ENCODE assay signal across 8 mouse cellular contexts in genomic region chr17:24632813-24633449, GRCm38 (mm10). TPM values are rescaled to one million over a fixed set of nuclear protein-coding genes. Genes with fewer than 3 reads are reported as not detected.
DNase-seq lines count a peak whose midpoint lies in the region; ATAC-seq lines count a peak whose summit lies in the region.

No protein-coding gene starts in this region.

- H3K27me3 ChIP-seq in midbrain, embryonic 10.5 days (ENCODE audit: low read depth, poor library complexity, severe bottlenecking), result no peaks in the 10 kb centered on the region

- intact Hi-C loops in heart, postnatal 10 days (cut with DNase I), result loop anchor here (2.0 kb wide), 1 partner anchor 18 kb away; the partner anchor contains the start of gene Slc9a3r2

- 15% methylated on average over 22 of the region's 22 CpGs for WGBS in midbrain, embryonic 10.5 days

- H3K4me3 ChIP-seq in midbrain, embryonic 10.5 days, result peak overlapping the region; percentile 68

- H3K9me3 ChIP-seq in midbrain, embryonic 10.5 days (replicated peaks), result no peaks in the 10 kb centered on the region

- DNase-seq in 3T3-L1 (ENCODE audit: low read depth, low spot score) (peak; percentile 85), MN1 (ENCODE audit: low spot score) (peak; percentile 64)
- DNase-seq in fibroblast of lung, adult 2 months (ENCODE audit: low read depth), result peak; percentile 44
- DNase-seq in heart, postnatal 10 days, result peak; percentile 83 to 85
- peak; percentile 73 to 84 for DNase-seq in kidney, postnatal 4 days
- DNase-seq in midbrain, embryonic 10.5 days (ENCODE audit: low spot score), result no peak
- no peak for DNase-seq in right cerebral cortex, postnatal 36 days (ENCODE audit: low spot score in 2 of 2)

- no peak for ATAC-seq in inflammation-experienced regulatory T-cells, adult 6 months

- peak overlapping the region; percentile 88 for H3K27ac ChIP-seq in midbrain, embryonic 10.5 days (replicated peaks)

- H3K4me1 ChIP-seq in midbrain, embryonic 10.5 days, result peaks cover 27% of the 10 kb centered on the region

- H3K36me3 ChIP-seq in midbrain, embryonic 10.5 days, result peaks cover 32% of the 10 kb centered on the region

RNA-seq across cellular contexts. Expression of gene Nthl1, which starts 0.5 kb away (rescaled TPM):
- 1 to 10 TPM; 3.2 to 3.4 TPM for total RNA-seq in heart, postnatal 10 days (2021)
- 25.2 and 25.3 TPM in 2 replicates for polyA plus RNA-seq in midbrain, embryonic 10.5 days (2016; fragmentation: Nextera tagmentation; extraction: Ambion mirVana)
- polyA plus RNA-seq in inflammation-experienced regulatory T-cells, adult 6 months (2017; shearing (Covaris generic)), result 1 to 10 TPM; 2.0 to 4.8 (median 2.8) TPM

RNA-seq across cellular contexts. Expression of gene Tsc2, which starts 0.5 kb away (rescaled TPM):
- 10 to 100 TPM; 86.0 to 95.6 TPM for total RNA-seq in heart, postnatal 10 days (2021)
- 62.7 and 79.2 TPM in 2 replicates for polyA plus RNA-seq in midbrain, embryonic 10.5 days (2016; fragmentation: Nextera tagmentation; extraction: Ambion mirVana)
- polyA plus RNA-seq in inflammation-experienced regulatory T-cells, adult 6 months (2017; shearing (Covaris generic)), result 10 to 100 TPM; 17.0 to 17.7 (median 17.1) TPM

RNA-seq across cellular contexts. Expression of gene Slc9a3r2, which starts 17.2 kb away (rescaled TPM):
- 100 to 1,000 TPM; 108 to 133 TPM for total RNA-seq in heart, postnatal 10 days (2021)
- polyA plus RNA-seq in midbrain, embryonic 10.5 days (2016; fragmentation: Nextera tagmentation; extraction: Ambion mirVana), result 30.2 and 33.2 TPM in 2 replicates
- not detected for polyA plus RNA-seq in inflammation-experienced regulatory T-cells, adult 6 months (2017; shearing (Covaris generic))

RNA-seq across cellular contexts. Expression of gene Npw, which starts 25.3 kb away (rescaled TPM):
- not detected for total RNA-seq in heart, postnatal 10 days (2021)
- not detected in 2 replicates for polyA plus RNA-seq in midbrain, embryonic 10.5 days (2016; fragmentation: Nextera tagmentation; extraction: Ambion mirVana)
- polyA plus RNA-seq in inflammation-experienced regulatory T-cells, adult 6 months (2017; shearing (Covaris generic)), result not detected

RNA-seq across cellular contexts. Expression of gene Zfp598, which starts 36.6 kb away (rescaled TPM):
- total RNA-seq in heart, postnatal 10 days (2021), result 10 to 100 TPM; 25.1 to 25.4 TPM
- polyA plus RNA-seq in midbrain, embryonic 10.5 days (2016; fragmentation: Nextera tagmentation; extraction: Ambion mirVana), result 21.7 and 24.3 TPM in 2 replicates
- 1 to 10 TPM; 4.1 to 5.8 (median 5.4) TPM for polyA plus RNA-seq in inflammation-experienced regulatory T-cells, adult 6 months (2017; shearing (Covaris generic))

Comparison
In these comparisons a context has a peak if more than half of its experiments do, and no peak if none do; other contexts are left out.
1. DNase-seq: peak in 3T3-L1 (single experiment), MN1 (single experiment), fibroblast of lung, adult 2 months (single experiment), heart, postnatal 10 days (2 of 2) and kidney, postnatal 4 days (2 of 2); none in midbrain, embryonic 10.5 days (single experiment) and right cerebral cortex, postnatal 36 days (0 of 2).
2. RNA of gene Slc9a3r2, which starts 17.2 kb away (polyA plus RNA-seq): 30.2 to 33.2 TPM in midbrain, embryonic 10.5 days; not detected in inflammation-experienced regulatory T-cells, adult 6 months; every median in the first group is over 10 times any median in the second.